Mouse (Mus musculus) macrophage (primary cell): ENCODE measurements around the gene Pde4d. TPM values are rescaled to one million over a fixed set of nuclear protein-coding genes. Genes with fewer than 3 reads are reported as not detected.

Experiments
- H3K27ac ChIP-seq: fragments of 350-480 bp; formaldehyde crosslinking; 2 replicates; pipeline ENCODE4 v1.9.0; 2021
- H3K36me3 ChIP-seq: fragments of 350-480 bp; formaldehyde crosslinking; 2 replicates; pipeline ENCODE4 v1.9.0; 2021; ENCODE audit errors: inconsistent target
- H3K4me3 ChIP-seq: fragments of 350-480 bp; formaldehyde crosslinking; 2 replicates; pipeline ENCODE4 v1.9.0; 2021; ENCODE audit errors: inconsistent target
- H3K79me2 ChIP-seq: fragments of 350-480 bp; formaldehyde crosslinking; 2 replicates; pipeline ENCODE4 v1.9.0; 2021; ENCODE audit errors: inconsistent target
- WGBS: methylation state at CpG from one replicate; pipeline ENCODE4 v1.1.7; 2026; ENCODE audit warnings: inconsistent platforms; ENCODE audit not compliant: missing documents; 5-methylcytosine and 5-hydroxymethylcytosine counted together
- polyA plus RNA-seq: library from polyadenylated mRNA; stranded (reverse); fragments of 250-400 nt; gene quantifications from 3 replicates; pipeline ENCODE4 v1.2.4, GENCODE M21; 2018; ENCODE audit warnings: inconsistent platforms

Gene Pde4d
- polyA plus RNA-seq, 1 experiment from 2014 or later, result 0.82 TPM

DNA sequence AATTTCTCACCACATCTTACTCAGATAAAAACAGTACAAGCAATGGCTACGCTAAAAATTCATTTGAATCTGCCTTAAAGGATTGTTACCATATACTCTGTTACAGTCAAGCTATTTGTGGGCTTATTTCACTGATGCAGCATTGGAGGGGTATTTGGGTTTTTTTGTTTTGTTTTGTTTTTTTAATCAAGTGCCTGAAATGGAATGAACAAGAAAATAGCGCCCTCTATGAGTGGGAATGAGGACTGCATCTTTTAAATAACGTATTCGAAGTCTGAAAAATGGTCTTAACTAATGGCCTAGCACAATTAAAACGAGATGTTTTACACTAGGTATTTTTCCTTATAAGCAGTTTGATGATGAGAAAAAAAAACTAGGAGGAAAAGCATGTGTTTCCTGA, 1098.5 kb downstream of the Pde4d start:
- no peak overlapping the region for H3K27ac ChIP-seq
- WGBS, result 84% methylated on average over 5 of the region's 5 CpGs
- no peaks in the 10 kb centered on the region for H3K79me2 ChIP-seq
- no peaks in the 10 kb centered on the region for H3K36me3 ChIP-seq
- no peak overlapping the region for H3K4me3 ChIP-seq

GRCm38 (mm10) chr13:109548771-109549555, 1099.2 kb downstream of the Pde4d start:
- WGBS, result 86% methylated on average over 11 of the region's 11 CpGs
- Histone ChIP-seq H3K36me3 (no peaks in the 10 kb centered on the region), H3K79me2 (no peaks in the 10 kb centered on the region), H3K27ac (no peak overlapping the region), H3K4me3 (no peak overlapping the region)

- Histone ChIP-seq H3K27ac (no peak overlapping the region), H3K79me2 (no peaks in the 10 kb centered on the region), H3K4me3 (no peak overlapping the region), H3K36me3 (no peaks in the 10 kb centered on the region)
- 83% methylated on average over 3 of the region's 3 CpGs for WGBS
Measured at GRCm38 (mm10) chr13:109551836-109552235, 1102.1 kb downstream of the Pde4d start.

GRCm38 (mm10) chr13:109555513-109555912, 1105.8 kb downstream of the Pde4d start:
- no peaks in the 10 kb centered on the region for H3K79me2 ChIP-seq
- no peak overlapping the region for H3K27ac ChIP-seq
- H3K36me3 ChIP-seq, result no peaks in the 10 kb centered on the region
- H3K4me3 ChIP-seq, result no peak overlapping the region
- 82% methylated on average over 5 of the region's 5 CpGs for WGBS

DNA sequence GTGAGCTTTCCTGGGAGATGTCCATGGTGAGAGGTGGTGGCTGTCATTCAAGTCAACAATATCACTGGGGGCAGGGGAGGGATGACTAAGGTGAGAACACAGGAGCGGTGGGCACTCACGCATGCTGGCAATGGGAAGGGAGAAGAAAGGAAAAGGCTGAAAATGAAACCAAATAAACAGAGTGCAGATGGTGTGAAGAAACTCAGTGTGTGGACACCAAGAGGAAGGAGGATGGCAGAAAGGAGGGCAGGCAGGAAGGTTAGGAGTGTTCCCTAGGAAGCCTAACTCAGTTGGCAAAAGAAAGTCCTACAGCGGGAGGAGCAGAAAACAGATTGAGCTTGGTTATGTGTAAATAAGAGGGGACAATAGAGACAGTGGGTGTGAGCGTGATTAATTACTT, 1107.1 kb downstream of the Pde4d start:
- Histone ChIP-seq H3K27ac (no peak overlapping the region), H3K36me3 (no peaks in the 10 kb centered on the region), H3K4me3 (no peak overlapping the region), H3K79me2 (no peaks in the 10 kb centered on the region)
- WGBS, result 92% methylated on average over 4 of the region's 4 CpGs

DNA sequence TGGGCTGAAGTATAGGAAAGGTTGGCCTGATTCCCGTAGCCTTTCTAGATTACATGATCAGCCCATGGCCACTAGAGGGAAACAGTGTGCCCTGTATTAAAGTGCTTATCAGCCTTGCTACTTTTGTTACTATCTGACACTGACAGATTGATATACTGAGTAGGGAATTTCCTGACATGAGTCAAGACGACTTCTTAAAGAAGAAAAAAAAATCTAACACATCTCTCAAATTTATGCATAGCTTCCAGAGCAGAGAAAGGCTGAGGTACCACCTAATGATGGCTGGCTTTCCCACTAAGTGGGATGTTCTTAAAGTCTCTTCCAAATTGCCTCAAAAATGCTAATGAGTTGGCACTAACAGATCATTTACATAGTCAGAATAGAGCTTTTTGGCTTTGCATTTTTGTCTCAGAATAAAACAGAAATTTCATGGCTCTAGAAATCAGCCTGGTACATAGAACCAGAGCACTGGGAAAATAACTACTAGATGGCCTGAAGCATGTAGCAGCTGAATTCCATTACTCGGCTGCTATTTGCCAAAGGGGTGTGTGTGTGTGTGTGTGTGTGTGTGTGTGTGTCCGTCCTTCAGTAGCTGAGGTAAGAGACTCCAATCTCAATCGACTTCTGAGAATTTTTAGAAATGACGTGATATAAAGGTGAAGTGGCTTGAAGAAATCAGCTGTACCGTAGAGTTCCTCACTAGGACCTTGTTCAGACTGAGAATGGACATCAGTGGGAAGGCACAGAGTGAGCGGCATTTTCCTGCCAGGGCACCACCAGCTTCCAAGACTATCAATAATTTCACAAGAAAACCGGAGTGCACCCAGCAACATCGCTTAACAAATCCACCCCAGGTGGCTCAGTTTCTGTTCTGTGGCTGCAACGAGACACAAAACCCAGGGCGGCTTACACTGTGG, 1108.9 kb downstream of the Pde4d start:
- H3K36me3 ChIP-seq, result no peaks in the 10 kb centered on the region
- WGBS, result 79% methylated on average over 12 of the region's 12 CpGs

GRCm38 (mm10) chr13:109560261-109560660, 1110.5 kb downstream of the Pde4d start:
- no peak overlapping the region for H3K4me3 ChIP-seq
- H3K27ac ChIP-seq, result no peak overlapping the region
- WGBS, result 59% methylated on average over 4 of the region's 4 CpGs
- no peaks in the 10 kb centered on the region for H3K36me3 ChIP-seq
- H3K79me2 ChIP-seq, result no peaks in the 10 kb centered on the region

More for the DNA sequence above, 1108.9 kb downstream of the Pde4d start:
- Histone ChIP-seq H3K27ac (no peak overlapping the region), H3K79me2 (no peaks in the 10 kb centered on the region), H3K4me3 (no peak overlapping the region)

- Histone ChIP-seq H3K79me2 (no peaks in the 10 kb centered on the region), H3K27ac (no peak overlapping the region), H3K4me3 (no peak overlapping the region), H3K36me3 (no peaks in the 10 kb centered on the region)
- WGBS, result 95% methylated on average over 20 of the region's 20 CpGs
Measured at GRCm38 (mm10) chr13:109568638-109569468, 1119.1 kb downstream of the Pde4d start.

- H3K4me3 ChIP-seq, result no peak overlapping the region
- no peak overlapping the region for H3K27ac ChIP-seq
- no peaks in the 10 kb centered on the region for H3K36me3 ChIP-seq
- 85% methylated on average over 5 of the region's 5 CpGs for WGBS
- H3K79me2 ChIP-seq, result no peaks in the 10 kb centered on the region
Measured at GRCm38 (mm10) chr13:109569491-109569890, 1119.7 kb downstream of the Pde4d start.

DNA sequence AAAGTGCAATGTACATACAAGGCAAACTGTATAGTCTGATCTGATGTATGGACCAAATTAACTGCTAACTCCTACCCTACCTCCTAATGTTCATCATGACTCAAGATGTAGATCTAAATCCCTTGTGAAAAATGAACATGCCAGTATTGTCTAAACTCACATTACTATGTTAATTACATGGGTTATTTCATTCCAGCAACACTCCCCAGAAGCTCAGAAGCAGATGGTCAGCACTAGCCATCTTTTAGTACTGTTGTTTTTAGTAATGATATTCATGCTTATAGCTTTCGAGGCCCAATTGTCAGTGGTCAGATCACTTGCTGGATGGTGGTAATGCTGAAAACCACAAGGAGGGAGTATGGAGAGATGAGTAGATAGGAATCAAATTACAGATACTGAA, 1127.0 kb downstream of the Pde4d start:
- Histone ChIP-seq H3K4me3 (no peak overlapping the region), H3K36me3 (no peaks in the 10 kb centered on the region), H3K27ac (no peak overlapping the region), H3K79me2 (no peaks in the 10 kb centered on the region)
- 77% methylated on average over 1 of the region's 1 CpGs for WGBS

GRCm38 (mm10) chr13:109577454-109577853, 1127.7 kb downstream of the Pde4d start:
- H3K4me3 ChIP-seq, result no peak overlapping the region
- 92% methylated on average over 5 of the region's 5 CpGs for WGBS
- no peaks in the 10 kb centered on the region for H3K79me2 ChIP-seq
- H3K36me3 ChIP-seq, result no peaks in the 10 kb centered on the region
- no peak overlapping the region for H3K27ac ChIP-seq

GRCm38 (mm10) chr13:109577901-109578300, 1128.2 kb downstream of the Pde4d start:
- Histone ChIP-seq H3K4me3 (no peak overlapping the region), H3K36me3 (no peaks in the 10 kb centered on the region), H3K27ac (no peak overlapping the region), H3K79me2 (no peaks in the 10 kb centered on the region)
- 95% methylated on average over 4 of the region's 4 CpGs for WGBS

GRCm38 (mm10) chr13:109581284-109582070, 1131.7 kb downstream of the Pde4d start:
- H3K79me2 ChIP-seq, result no peaks in the 10 kb centered on the region
- no peak overlapping the region for H3K27ac ChIP-seq
- H3K36me3 ChIP-seq, result no peaks in the 10 kb centered on the region
- no peak overlapping the region for H3K4me3 ChIP-seq
- WGBS, result 94% methylated on average over 16 of the region's 16 CpGs

GRCm38 (mm10) chr13:109590048-109590447, 1140.3 kb downstream of the Pde4d start:
- H3K4me3 ChIP-seq, result no peak overlapping the region
- H3K27ac ChIP-seq, result no peak overlapping the region
- no peaks in the 10 kb centered on the region for H3K79me2 ChIP-seq
- H3K36me3 ChIP-seq, result no peaks in the 10 kb centered on the region
- 89% methylated on average over 4 of the region's 4 CpGs for WGBS
